Mouse (Mus musculus) neural tube, embryonic 12.5 days (tissue): ENCODE results near the gene B3galt4. TPM values are rescaled to one million over a fixed set of nuclear protein-coding genes. Genes with fewer than 3 reads are reported as not detected.

Experiments
- ATAC-seq: fragments of 200-750 bp; cut with Nextera tagmentation; 2 replicates; pipeline ENCODE4 v1.8.0; 2017; ENCODE audit warnings: low read depth, mild to moderate bottlenecking, moderate TSS enrichment, moderate library complexity; ENCODE audit not compliant: low FRiP score
- H3K27ac ChIP-seq: fragments of 300-500 bp; sonication (generic); 2 replicates; pipeline ENCODE4 v1.5.1; 2016
- H3K27me3 ChIP-seq: fragments of 300-500 bp; sonication (generic); replicated peaks from 2 replicates; pipeline ENCODE4 v1.6.1; 2016; ENCODE audit warnings: mild to moderate bottlenecking
- H3K36me3 ChIP-seq: fragments of 300-500 bp; sonication (generic); 2 replicates; pipeline ENCODE4 v1.6.1; 2016; ENCODE audit warnings: mild to moderate bottlenecking
- H3K4me1 ChIP-seq: fragments of 300-500 bp; sonication (generic); 2 replicates; pipeline ENCODE4 v1.6.1; 2016
- H3K4me2 ChIP-seq: fragments of 300-500 bp; sonication (generic); replicated peaks from 2 replicates; pipeline ENCODE4 v1.6.1; 2016; ENCODE audit warnings: mild to moderate bottlenecking
- H3K4me3 ChIP-seq: fragments of 300-500 bp; sonication (generic); 2 replicates; pipeline ENCODE4 v1.5.1; 2016
- H3K9ac ChIP-seq: fragments of 300-500 bp; sonication (generic); 2 replicates; pipeline ENCODE4 v1.6.1; 2016; ENCODE audit warnings: mild to moderate bottlenecking
- H3K9me3 ChIP-seq: fragments of 300-500 bp; sonication (generic); 2 replicates; pipeline ENCODE4 v1.6.1; 2016; ENCODE audit warnings: mild to moderate bottlenecking
- WGBS: fragments of 180-500 bp; shearing (Covaris S2); methylation state at CpG from one replicate; pipeline ENCODE4 v1.1.7; 2016; 5-methylcytosine and 5-hydroxymethylcytosine counted together
- polyA plus RNA-seq: library from polyadenylated mRNA; unstranded; fragments of >200 nt; fragmentation: Nextera tagmentation; extraction: Ambion mirVana; gene quantifications from 2 replicates; pipeline ENCODE4 v1.2.1, GENCODE M21; 2016

B3galt4 gene
- polyA plus RNA-seq, 1 experiment from 2014 or later, result 8.3 TPM

DNA sequence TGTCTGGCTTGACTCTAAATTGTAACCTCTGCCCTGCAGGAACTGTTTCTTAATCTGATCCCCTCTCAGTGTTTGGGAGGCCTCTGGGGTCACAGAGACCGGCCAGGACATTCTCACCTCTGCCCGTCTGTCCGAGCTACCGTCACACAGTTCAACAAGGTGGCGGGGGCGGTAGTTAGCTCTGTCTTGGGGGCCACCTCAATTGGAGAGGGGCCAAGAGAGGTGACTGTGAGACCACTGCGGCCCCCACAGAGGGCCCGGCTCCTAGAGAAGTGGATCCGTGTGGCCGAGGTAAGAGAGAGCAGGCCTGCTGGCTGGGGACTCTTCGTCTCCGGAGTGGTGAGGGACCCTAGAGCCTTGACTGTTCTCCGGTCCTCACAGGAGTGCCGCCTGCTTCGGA is 18.3 kb downstream of the B3galt4 start:
- no peak overlapping the region for H3K27ac ChIP-seq
- no peak overlapping the region for H3K4me3 ChIP-seq
- peaks cover 56% of the 10 kb centered on the region for H3K36me3 ChIP-seq
- no peak overlapping the region for H3K4me2 ChIP-seq
- H3K4me1 ChIP-seq, result peaks cover 21% of the 10 kb centered on the region
- H3K27me3 ChIP-seq, result no peaks in the 10 kb centered on the region; the same call in 1 of the 2 replicates
- no peak overlapping the region for H3K9ac ChIP-seq
- WGBS, result 93% methylated on average over 15 of the region's 15 CpGs
- H3K9me3 ChIP-seq, result no peaks in the 10 kb centered on the region
- no peak for ATAC-seq

- Histone ChIP-seq H3K4me3 (no peak overlapping the region), H3K4me2 (no peak overlapping the region), H3K9me3 (no peaks in the 10 kb centered on the region), H3K9ac (no peak overlapping the region), H3K36me3 (peaks cover 53% of the 10 kb centered on the region), H3K4me1 (peaks cover 21% of the 10 kb centered on the region), H3K27ac (no peak overlapping the region), H3K27me3 (no peaks in the 10 kb centered on the region; the same call in 1 of the 2 replicates)
- WGBS, result 90% methylated on average over 14 of the region's 14 CpGs
- no peak for ATAC-seq
Observed at GRCm38 (mm10) chr17:33932448-33932847, 18.8 kb downstream of the B3galt4 start.

DNA sequence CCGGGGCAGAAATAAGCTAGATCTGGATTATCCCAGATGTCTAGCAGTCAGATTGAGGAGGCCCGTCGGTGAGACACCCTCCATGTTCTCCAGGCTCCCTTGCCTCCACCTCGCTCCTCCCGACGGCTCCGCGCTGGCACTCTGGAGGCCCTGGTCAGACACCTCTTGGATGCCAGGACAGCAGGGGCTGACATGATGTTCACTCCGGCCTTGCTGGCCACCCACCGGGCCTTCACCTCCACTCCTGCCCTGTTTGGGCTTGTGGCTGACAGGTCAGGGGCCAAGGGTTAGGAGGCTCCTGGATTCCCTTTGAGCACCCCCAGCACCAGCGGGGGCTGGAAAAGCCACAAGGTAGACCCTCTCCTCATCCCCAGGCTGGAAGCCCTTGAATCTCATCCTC is 19.3 kb downstream of the B3galt4 start:
- no peak for ATAC-seq
- H3K9me3 ChIP-seq, result no peaks in the 10 kb centered on the region
- H3K27ac ChIP-seq, result no peak overlapping the region
- H3K36me3 ChIP-seq, result peaks cover 48% of the 10 kb centered on the region
- no peak overlapping the region for H3K9ac ChIP-seq
- no peaks in the 10 kb centered on the region; the same call in 1 of the 2 replicates for H3K27me3 ChIP-seq
- peaks cover 21% of the 10 kb centered on the region for H3K4me1 ChIP-seq
- H3K4me3 ChIP-seq, result no peak overlapping the region
- WGBS, result 92% methylated on average over 11 of the region's 11 CpGs
- H3K4me2 ChIP-seq, result peak overlapping the region; percentile 98; the same call in 1 of the 2 replicates

DNA sequence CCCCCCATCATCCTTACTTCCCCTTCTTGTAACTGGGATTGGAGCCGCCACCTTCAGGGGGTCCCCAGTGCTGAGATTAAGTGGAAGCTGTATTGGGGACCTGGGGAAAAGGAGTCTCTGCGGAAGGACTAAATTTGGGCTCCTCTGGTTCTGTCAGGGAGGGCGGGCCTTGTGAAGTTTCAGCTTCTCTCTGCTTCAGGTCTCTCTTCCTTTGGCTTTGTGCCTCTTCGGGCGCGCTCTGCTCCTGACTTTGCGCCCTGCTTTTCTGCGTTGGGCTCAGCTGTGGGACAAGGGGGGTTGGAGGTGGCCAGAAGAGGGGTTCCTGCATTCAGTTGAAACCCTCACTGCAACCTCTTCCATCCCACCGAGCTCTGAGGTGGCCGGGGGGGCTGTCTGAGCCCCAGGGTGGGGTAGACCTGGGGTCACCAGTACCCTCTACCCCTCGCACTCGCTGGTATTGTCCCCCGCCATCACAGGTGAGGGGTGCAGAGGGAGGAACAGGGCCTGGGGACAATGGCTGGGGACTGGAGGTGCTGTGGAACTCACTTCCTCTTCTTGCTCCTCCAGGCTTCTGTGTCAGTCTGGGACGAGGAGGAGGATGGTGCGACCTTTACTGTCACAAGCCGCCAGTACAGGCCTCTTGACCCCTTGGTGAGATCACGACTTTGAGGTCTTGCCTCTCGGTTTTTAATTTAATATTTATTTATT is 20.0 kb downstream of the B3galt4 start:
- Histone ChIP-seq H3K36me3 (peaks cover 49% of the 10 kb centered on the region), H3K4me1 (peaks cover 21% of the 10 kb centered on the region), H3K4me2 (peak overlapping the region; percentile 98), H3K27ac (no peak overlapping the region), H3K9me3 (no peaks in the 10 kb centered on the region), H3K27me3 (no peaks in the 10 kb centered on the region; the same call in 1 of the 2 replicates), H3K9ac (peak overlapping the region; percentile 88), H3K4me3 (peak overlapping the region; percentile 82)
- no peak for ATAC-seq
- WGBS, result 31% methylated on average over 18 of the region's 18 CpGs

GRCm38 (mm10) chr17:33930280-33931158 is 20.8 kb downstream of the B3galt4 start:
- under 1% methylated on average over 45 of the region's 45 CpGs for WGBS
- Histone ChIP-seq H3K27me3 (no peaks in the 10 kb centered on the region; the same call in 1 of the 2 replicates), H3K9me3 (no peaks in the 10 kb centered on the region), H3K27ac (peak overlapping the region; percentile 94), H3K4me2 (peak overlapping the region; percentile 98), H3K9ac (peak overlapping the region; percentile 88), H3K4me3 (peak overlapping the region; percentile 82), H3K4me1 (peaks cover 21% of the 10 kb centered on the region), H3K36me3 (peaks cover 49% of the 10 kb centered on the region)
- ATAC-seq, result no peak; the same call in 1 of the 2 replicates

DNA sequence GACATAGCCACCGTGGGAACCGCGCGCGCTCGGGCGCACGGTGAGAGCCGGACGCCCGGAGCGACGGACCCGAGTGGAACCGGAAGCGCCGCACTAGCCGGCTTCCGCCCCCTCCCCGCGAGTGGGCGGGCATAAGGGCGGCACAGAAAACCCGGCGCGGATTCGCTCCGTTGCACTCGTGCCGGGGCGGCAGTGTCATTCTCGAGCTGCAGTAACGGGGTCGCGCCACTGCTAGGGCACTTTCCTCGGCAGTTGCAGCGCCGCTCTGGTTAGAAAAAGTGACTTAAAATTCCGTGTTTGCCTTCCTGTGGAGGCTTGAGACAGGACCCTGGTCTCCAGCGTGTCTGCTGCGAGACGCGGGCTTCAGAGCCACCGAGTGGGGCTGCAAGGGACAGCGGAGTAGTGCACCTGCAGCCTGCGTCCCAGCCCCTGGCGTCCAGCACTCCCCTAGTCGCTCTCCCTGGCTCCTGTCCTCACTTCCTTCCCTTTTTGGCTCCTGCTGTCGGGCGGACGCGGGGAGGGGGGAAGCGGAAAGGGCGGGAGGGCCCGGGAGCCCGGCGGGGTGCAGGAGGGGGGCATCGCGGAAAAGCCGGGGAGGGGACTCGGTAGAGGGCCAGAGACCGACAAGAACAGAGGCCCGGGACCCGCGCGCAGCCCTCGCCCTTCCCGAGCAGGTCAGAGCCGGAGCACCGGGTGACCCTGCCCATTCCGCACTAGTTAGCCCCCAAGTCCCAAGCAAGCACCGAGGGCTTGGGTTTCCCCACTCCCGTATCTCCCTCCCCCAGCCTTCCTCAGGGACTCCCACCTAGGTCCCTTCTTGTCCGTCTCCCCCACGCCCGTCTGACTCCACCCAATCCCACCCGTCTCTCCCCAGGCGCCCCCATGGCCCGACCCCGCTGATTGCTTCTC is 21.7 kb downstream of the B3galt4 start, which contains the start of gene Rgl2:
TSS of gene Rgl2 (plus strand) at position 173 of the 909 bp plus-strand sequence.
- H3K9ac ChIP-seq, result peak within 1 kb of the TSS; percentile 88
- H3K27me3 ChIP-seq, result no peaks in the 10 kb centered on the region; the same call in 1 of the 2 replicates
- WGBS, result under 1% methylated on average over 75 of the region's 80 CpGs
- H3K4me2 ChIP-seq, result peak within 1 kb of the TSS; percentile 98
- peak within 1 kb of the TSS; percentile 94 for H3K27ac ChIP-seq
- H3K9me3 ChIP-seq, result no peaks in the 10 kb centered on the region
- peaks cover 43% of the 10 kb centered on the region for H3K36me3 ChIP-seq
- ATAC-seq, result peak; percentile 82
- H3K4me1 ChIP-seq, result peaks cover 21% of the 10 kb centered on the region
- H3K4me3 ChIP-seq, result peak within 1 kb of the TSS; percentile 82

DNA sequence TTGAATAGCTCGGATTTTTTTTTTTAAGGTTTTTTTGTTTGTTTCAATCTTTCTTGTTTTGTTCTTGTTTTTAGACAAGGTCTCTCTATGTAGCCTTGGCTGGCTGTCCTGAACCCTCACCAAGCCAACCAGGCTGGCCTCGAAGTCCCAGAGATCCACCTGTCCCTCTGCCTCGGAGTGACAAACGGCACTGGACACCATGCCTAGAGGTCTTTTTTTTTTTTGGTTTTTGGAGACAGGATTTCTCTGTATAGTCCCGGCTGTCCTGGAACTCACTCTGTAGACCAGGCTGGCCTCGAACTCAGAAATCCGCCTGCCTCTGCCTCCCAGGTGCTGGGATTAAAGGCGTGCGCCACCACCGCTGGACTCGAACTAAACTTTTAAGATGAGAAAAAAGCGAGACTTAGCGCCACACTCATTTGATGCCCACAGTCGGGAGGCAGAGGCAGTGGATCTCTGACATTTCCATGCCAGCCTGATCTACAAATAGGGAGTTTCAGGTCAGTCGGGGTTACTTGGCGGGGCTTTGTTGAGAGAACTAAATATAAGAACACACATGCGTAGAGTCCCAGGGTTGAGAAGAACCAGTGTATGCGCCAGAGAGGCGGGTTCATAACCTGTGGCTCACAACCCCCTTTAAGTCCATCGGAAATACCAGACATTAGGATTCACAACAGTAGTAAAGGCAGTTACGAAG is 22.9 kb downstream of the B3galt4 start:
- 61% methylated on average over 21 of the region's 21 CpGs for WGBS
- peak overlapping the region; percentile 82 for H3K4me3 ChIP-seq
- H3K27me3 ChIP-seq, result no peaks in the 10 kb centered on the region; the same call in 1 of the 2 replicates
- no peaks in the 10 kb centered on the region for H3K9me3 ChIP-seq
- peak overlapping the region; percentile 77 for H3K9ac ChIP-seq
- H3K4me1 ChIP-seq, result peaks cover 21% of the 10 kb centered on the region
- peak overlapping the region; percentile 98 for H3K4me2 ChIP-seq
- no peak for ATAC-seq
- H3K36me3 ChIP-seq, result peaks cover 31% of the 10 kb centered on the region
- no peak overlapping the region for H3K27ac ChIP-seq

- Histone ChIP-seq H3K4me1 (peaks cover 18% of the 10 kb centered on the region), H3K4me2 (no peak overlapping the region), H3K36me3 (peaks cover 14% of the 10 kb centered on the region; the same call in 1 of the 2 replicates), H3K4me3 (no peak overlapping the region), H3K9ac (no peak overlapping the region), H3K27ac (no peak overlapping the region), H3K27me3 (no peaks in the 10 kb centered on the region; the same call in 1 of the 2 replicates), H3K9me3 (no peaks in the 10 kb centered on the region)
- WGBS, result 79% methylated on average over 17 of the region's 17 CpGs
- no peak for ATAC-seq
Observed at GRCm38 (mm10) chr17:33926207-33926932, 24.9 kb downstream of the B3galt4 start.

- peaks cover 10% of the 10 kb centered on the region for H3K4me1 ChIP-seq
- WGBS, result 81% methylated on average over 21 of the region's 21 CpGs
- no peak for ATAC-seq
Observed at GRCm38 (mm10) chr17:33925406-33926116, 25.7 kb downstream of the B3galt4 start.

GRCm38 (mm10) chr17:33924577-33925283 is 26.6 kb downstream of the B3galt4 start:
- Histone ChIP-seq H3K4me2 (no peak overlapping the region), H3K27ac (no peak overlapping the region), H3K9me3 (no peaks in the 10 kb centered on the region), H3K4me1 (peaks cover 14% of the 10 kb centered on the region), H3K36me3 (peaks cover 14% of the 10 kb centered on the region; the same call in 1 of the 2 replicates), H3K9ac (no peak overlapping the region), H3K27me3 (no peaks in the 10 kb centered on the region), H3K4me3 (no peak overlapping the region)
- ATAC-seq, result no peak
- 88% methylated on average over 10 of the region's 10 CpGs for WGBS

More at GRCm38 (mm10) chr17:33925406-33926116, 25.7 kb downstream of the B3galt4 start:
- H3K27ac ChIP-seq, result no peak overlapping the region
- H3K4me2 ChIP-seq, result no peak overlapping the region
- no peak overlapping the region for H3K9ac ChIP-seq
- H3K4me3 ChIP-seq, result no peak overlapping the region
- H3K36me3 ChIP-seq, result peaks cover 14% of the 10 kb centered on the region; the same call in 1 of the 2 replicates
- no peaks in the 10 kb centered on the region for H3K9me3 ChIP-seq
- no peaks in the 10 kb centered on the region for H3K27me3 ChIP-seq
